Mouse (Mus musculus): ENCODE measurements around the gene Zfp683.

Zfp683 gene

DNA sequence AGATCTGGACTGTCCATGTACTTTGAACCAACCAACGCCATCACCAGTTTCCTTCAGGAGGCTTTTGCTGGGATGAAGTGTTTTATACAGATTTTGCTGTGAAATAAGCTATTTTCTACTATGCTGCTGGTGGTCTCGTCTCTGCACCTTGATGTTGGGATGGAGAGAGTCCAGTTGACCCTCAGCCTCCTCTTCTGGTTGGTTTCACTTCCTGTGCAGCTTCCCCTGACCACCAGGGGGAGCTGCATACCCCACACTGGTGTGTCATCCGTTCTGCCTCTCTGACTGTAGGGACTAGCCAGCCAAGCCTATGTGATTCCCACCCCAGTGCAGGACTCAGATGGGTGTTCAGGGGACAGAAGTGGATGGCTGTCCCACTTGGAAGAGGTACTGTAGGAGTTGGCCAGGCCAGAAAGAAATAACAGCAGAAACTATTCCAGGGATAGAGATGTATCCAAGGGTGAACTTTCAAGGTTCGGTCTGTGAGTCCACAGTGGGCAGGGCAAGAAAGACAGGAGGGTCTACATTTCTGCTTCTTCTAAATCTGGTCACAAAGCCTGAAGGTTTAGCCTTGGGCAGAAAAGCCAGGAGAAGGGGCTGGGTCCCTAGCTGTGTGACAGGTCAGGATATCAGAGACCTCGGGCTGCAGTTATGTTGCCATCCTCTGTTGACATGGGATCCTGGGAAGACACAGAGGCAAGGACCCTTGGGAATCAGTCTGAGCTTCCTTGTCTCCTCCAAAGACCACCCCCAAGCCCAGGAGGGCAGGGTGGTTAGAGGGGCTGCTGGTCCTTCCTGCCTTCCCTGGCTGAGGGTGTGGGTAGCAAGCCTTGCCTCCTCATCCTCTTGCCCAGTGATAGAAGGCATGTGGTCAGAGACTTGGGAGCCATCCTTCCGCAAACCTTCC is 39.0 kb downstream of the Zfp683 start:
- peak; percentile 87 for DNase-seq

DNA sequence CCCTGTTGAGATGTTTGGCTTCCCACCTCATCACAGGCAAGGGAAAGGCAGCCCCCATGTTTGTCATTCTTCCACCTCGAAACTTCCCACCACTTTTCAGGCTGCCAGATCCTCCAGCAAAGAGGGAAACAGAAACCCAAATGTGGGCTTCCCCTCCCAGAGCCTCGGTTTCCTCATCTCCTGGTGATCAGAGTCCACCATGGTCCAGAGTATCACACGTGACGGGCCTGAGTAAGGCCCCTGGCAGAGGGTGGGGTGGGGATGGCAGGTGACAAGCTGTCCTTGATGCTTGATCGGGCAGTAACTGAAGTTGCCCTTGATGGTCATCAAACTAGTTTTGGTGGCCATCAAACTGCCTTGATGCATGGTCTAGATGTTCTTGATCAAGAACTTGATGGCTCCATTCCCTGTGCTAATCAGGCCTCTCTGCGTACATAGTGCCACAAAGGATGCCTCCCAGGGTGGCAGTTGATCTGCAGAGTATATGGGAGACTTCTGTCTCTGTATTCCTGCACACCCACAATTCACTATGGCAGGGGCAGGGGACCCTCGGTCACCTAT is 40.4 kb downstream of the Zfp683 start:
- DNase-seq = no peak

DNA sequence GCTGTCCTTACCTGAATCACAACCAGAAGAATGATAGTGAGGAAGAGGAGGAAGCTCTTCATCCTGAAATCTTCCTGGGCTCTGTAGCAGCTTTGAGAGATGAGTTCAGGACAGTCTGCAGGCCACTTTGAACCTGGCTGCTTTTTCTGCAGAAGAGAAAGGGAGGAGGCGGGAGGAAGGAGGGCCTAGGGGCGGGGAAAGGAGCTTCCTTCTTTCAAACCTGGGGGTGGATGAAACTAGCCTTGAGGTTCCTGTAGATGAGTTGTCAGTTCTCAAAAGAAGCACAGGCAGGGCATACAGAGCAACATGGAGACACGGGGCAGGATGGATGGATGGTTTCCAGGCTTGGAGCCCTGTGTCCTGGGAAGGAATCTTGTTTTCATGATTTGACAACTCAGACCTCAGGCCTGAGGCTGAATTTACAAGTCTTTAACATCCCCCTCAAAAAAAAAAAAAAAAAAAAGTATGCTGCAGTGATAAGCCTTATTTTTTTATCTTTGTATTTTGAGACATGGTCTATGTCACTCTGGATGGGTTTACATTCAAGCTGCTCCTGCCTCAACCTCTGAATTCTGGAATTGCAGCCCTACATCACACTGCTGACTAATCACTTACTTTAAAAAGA is 41.4 kb downstream of the Zfp683 start, which contains the start of gene Cd52:
Gene Cd52 (minus strand): TSS at position 160 of the 625 bp plus-strand sequence.
- peak; percentile 89 for DNase-seq

DNA sequence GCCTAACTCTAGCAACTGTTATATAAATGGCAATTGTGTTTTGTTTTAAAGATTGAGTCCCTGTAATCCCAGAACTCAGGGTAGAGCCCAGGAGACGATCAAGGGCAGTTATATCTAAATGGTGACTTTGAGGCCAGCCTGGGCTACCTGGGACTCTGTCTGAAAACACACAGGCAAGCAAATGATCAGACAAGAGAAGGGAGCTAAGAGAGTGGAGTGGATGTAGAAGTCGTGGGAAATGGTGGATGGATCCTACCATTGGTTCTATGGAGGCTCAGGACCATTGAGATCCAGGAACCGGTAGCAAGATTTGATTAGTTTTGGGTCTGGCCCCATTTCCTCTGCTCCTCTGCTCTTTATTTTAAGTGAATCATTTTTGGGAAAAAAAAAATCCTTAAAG is 42.5 kb downstream of the Zfp683 start:
- no peak for DNase-seq

DNA sequence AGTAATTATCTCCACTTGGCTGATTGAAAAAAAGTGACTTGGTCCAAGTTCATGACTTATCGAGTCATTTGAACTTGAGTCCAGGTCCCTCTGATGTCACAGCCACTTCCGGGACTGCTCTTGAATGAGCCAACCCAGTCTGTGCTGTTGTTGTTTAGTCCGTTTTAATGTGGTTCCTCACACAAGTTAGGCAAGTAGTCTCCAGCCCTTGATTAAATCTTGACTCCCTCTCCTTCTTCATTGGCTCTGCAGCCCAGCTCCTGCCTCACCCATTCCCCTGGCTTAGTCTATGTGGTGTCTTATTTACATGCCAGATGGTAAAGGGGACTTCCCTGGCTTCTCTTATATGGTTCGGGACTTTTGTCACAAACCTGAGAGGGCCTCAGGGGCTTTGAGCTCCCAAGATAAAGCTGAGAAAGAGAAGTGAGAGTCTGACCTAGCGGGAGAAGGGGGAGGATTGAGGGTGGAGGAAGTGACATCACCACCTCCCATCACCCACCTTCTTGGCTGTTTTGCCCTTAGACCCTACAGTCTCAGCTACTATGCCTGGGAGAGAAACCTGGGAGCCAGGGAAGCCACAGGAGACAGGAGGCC is 43.5 kb downstream of the Zfp683 start:
- peak; percentile 58 for DNase-seq

DNA sequence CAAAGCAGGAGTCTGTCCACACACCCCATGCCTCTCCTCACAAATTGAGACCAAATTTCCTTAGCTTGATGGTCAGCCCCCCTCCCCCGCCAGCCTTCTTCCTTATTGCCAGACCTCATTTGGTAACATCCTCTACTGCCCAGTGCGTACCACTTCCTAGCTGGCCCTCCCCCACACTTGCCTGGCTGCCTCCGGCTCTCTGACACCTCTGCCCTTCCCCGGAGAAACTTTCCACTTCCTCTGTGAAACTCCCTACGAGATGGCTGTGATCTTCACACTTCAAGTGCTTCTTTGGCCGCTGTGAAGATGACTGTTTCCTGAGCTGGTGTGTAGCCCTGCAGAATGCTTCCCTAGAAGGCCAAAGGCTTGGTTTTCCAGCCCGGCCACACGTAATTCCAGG is 45.0 kb downstream of the Zfp683 start:
- peak; percentile 91 for DNase-seq

DNA sequence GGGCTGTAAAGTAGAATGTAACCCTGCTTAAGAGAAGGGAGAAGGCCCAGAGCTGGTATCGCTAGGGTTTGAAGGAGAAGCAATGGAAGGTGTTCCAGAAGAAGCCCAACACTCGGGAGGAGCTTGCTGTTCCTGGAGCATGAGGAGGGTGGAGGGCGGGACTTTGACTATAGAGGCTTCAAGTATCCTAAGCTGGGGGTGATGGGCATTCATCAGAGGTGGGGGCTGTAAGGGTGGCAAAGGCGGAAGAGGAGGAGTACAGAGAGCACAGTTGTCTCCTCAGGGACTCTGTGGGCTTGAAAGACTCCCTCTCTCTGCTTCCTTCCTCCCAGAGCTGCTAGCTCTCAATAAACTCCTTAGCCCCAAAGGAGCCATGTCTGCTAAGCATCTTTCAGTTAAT is 46.6 kb downstream of the Zfp683 start:
- DNase-seq = no peak

DNA sequence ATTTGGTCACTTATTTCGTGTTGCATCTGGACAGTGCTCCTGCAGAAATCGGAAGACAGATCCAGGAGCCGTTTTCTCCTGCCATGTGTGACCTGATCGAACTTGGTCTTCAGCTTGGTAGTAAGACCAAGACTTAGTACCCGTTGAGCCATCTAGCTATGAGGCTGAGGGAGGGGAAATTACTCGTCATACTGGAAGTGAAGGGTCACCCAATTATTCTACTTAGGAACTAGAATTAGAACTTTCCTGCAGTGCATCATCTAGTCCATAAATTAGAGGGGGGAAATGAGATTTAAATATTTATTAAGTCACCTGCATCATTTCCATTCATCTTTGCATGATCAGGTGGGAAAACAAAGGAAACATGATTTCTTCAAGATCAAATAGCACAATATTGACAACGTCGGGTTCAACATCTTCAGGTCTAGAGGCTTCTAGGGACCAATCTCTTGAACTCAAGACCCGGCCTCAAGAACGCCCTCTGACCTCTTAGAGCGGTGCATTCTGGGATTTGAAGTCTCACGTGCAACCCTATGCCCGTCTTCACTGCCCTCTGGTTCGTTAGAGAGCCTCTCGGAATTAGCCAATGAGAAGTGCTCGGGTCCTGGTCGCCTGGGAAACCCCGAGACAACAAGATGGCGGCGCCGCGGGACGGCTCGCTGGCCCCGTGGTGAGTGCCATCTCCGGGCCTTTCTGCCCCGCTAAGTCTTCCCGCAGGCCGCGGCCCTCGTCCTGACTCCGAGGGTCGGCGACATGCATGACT is 48.5 kb downstream of the Zfp683 start, which contains the start of gene Ubxn11:
Gene Ubxn11 (plus strand): TSS at position 592 of the 763 bp plus-strand sequence.
- peak; percentile 88 for DNase-seq

DNA sequence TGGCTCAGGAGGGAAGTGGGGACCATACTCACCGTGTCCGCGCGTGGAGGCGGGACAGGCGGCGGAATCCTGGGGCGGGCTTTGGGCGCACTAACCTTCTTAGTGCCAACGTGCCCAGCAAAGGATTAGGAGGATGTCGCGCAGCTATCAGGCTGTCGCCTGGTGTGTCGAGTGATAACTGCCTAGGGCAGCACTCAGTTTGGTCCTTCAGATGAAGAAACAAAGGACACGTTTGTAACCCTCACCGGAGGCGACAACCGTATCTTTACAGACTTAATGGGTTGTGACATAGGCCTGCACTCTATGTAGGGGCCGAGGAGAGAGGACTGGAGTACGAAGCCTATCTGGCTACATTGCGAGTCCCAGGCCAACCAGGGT is 49.1 kb downstream of the Zfp683 start:
- DNase-seq = no peak

DNA sequence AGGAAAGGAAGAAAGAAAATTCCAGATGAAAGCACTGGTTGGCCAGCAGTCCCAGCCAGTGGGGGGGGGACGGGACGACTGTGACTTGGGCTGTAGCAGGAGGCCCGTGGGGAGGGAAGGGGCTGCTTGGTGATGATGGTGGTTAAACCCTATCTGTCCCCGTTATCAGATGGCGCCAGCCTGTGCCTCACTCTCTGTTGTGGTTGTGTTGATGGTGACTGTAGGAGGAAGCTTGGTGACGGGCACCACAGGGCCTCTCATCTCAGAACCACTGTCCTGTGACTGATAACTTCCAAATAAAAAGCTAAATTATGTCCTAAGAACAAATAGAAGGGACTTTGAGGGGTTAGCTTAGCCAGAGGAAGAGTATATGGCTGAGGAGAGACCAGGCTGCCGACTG is 52.5 kb downstream of the Zfp683 start:
- DNase-seq = no peak

DNA sequence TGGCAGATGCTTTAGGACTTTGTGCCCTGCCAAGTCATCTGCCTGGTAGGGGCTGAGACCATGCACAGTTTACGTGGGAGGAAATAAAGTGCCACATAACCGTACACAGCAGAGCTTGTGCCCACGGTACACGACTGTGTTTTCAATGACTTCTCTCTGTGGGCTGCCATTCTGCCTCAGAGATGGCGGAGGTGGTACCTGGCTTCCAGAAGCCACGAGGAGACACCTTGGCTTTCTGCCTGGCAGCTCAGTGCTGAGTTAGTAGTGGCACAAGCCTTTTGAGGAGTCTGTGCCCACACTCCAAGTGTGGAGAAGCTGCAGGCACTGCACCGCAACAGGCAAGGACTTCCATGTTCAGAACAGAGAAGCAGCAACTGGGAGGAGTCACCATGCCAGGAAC is 54.1 kb downstream of the Zfp683 start:
- DNase-seq = no peak

DNA sequence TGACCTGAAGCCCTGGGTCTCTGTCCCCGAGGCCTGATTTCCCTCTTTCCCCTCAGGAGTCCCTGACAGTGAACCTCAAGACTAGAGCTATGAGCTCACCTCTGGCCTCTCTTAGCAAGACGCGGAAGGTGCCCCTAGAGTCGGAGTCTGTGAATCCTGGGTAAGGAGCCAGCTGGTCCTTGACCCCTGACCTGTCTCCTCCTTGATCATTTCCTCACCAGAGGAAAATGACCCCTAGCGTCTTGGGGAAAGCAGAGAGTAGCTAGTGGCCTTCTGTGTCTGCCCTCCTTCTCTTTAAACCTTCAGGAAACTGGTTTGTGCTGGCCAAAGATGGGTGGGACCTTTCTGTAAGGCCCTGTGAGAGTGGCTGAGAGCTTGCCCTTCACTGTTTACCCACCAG is 54.6 kb downstream of the Zfp683 start:
- no peak for DNase-seq
